Mouse (Mus musculus) T-helper 2 cell (primary cell): Measurements from ENCODE around the gene Mylpf.
"Not testable (repeated sequence)": the region's sequence is repeated elsewhere in the genome, so short reads cannot be mapped to it uniquely, and the experiment has no call there.

Experiments
- in situ Hi-C: fragments of 300-600 bp; cut with MboI, MseI; formaldehyde crosslinking; loops from one replicate; pipeline ENCODE4 v1.15.1; 2025; ENCODE audit warnings: high pct_unique_total_duplicates

The Mylpf gene

GRCm38 (mm10) chr7:127225147-127225995, 16.7 kb downstream of the Mylpf start:
- in situ Hi-C loops = no loop called here

GRCm38 (mm10) chr7:127228615-127229303, 20.1 kb downstream of the Mylpf start:
- in situ Hi-C loops = no loop called here

- in situ Hi-C loops = no loop called here
These were observed 22.7 kb downstream of the Mylpf start for GRCm38 (mm10) chr7:127231376-127231775.

GRCm38 (mm10) chr7:127231826-127232621, 23.3 kb downstream of the Mylpf start:
- in situ Hi-C loops = no loop called here

- in situ Hi-C loops = no loop called here
These were observed 24.1 kb downstream of the Mylpf start, which contains the start of the genes Zfp553 and Sept1 for GRCm38 (mm10) chr7:127232622-127233367. Zfp553 (plus strand) TSS chr7:127233061. Sept1 (minus strand) TSS chr7:127233130.

- in situ Hi-C loops = no loop called here
These were observed 24.7 kb downstream of the Mylpf start for GRCm38 (mm10) chr7:127233368-127233749.

GRCm38 (mm10) chr7:127233765-127234164, 25.1 kb downstream of the Mylpf start:
- in situ Hi-C loops = no loop called here

- in situ Hi-C loops = no loop called here
These were observed 26.1 kb downstream of the Mylpf start for GRCm38 (mm10) chr7:127234777-127235176.

- in situ Hi-C loops = no loop called here
These were observed 34.7 kb downstream of the Mylpf start for GRCm38 (mm10) chr7:127243361-127243867.

GRCm38 (mm10) chr7:127243870-127244657, 35.4 kb downstream of the Mylpf start, which contains the start of gene Zfp771:
Zfp771 (plus strand) TSS chr7:127244274.
- in situ Hi-C loops = no loop called here

GRCm38 (mm10) chr7:127244658-127245510, 36.2 kb downstream of the Mylpf start:
- in situ Hi-C loops = no loop called here

- in situ Hi-C loops = not testable (repeated sequence)
These were observed 41.8 kb downstream of the Mylpf start for GRCm38 (mm10) chr7:127250511-127250910.

- in situ Hi-C loops = no loop called here
These were observed 43.7 kb downstream of the Mylpf start for GRCm38 (mm10) chr7:127252414-127252813.

- in situ Hi-C loops = no loop called here
These were observed 44.7 kb downstream of the Mylpf start for GRCm38 (mm10) chr7:127253341-127253740.

GRCm38 (mm10) chr7:127253821-127254769, 45.4 kb downstream of the Mylpf start:
- in situ Hi-C loops = no loop called here

GRCm38 (mm10) chr7:127255008-127255407, 46.3 kb downstream of the Mylpf start:
- in situ Hi-C loops = no loop called here

- in situ Hi-C loops = no loop called here
These were observed 47.3 kb downstream of the Mylpf start for GRCm38 (mm10) chr7:127255965-127256364.

- in situ Hi-C loops = no loop called here
These were observed 47.8 kb downstream of the Mylpf start for GRCm38 (mm10) chr7:127256518-127256917.
